Mouse (Mus musculus) left cerebral cortex, postnatal 10 days (tissue): Measurements from ENCODE around the gene Naaladl1. TPM values are rescaled to one million over a fixed set of nuclear protein-coding genes. Genes with fewer than 3 reads are reported as not detected.
A peak's percentile ranks its signal among the peaks of the same experiment; 100 is the strongest.

Experiments used
- DNase-seq, 2 experiments: peaks; one replicate each; pipeline ENCODE4 v3.0.0; 2021 to 2022; ENCODE audit warnings: low spot score in 2 of 2, mixed read lengths in 1 of 2; ENCODE audit errors: extremely low spot score in 1 of 2
- intact Hi-C: fragments of 180-260 bp; cut with DNase I; formaldehyde crosslinking; loops from one replicate; pipeline ENCODE4 v1.15.1; 2025
- total RNA-seq, 2 experiments: library from RNA; stranded (reverse); gene quantifications; 2 replicates each; pipeline ENCODE4 v1.2.3; 2021

Gene Naaladl1
- total RNA-seq, 2 experiments from 2014 or later: 0.13 to 0.18 TPM

- intact Hi-C loops: loop anchor here (5.0 kb wide), 1 partner anchor 41 kb away; the partner anchor contains the start of gene Sac3d1
- DNase-seq: peak; percentile 86 to 89
Measured at GRCm38 (mm10) chr19:6076564-6077393, 28.8 kb upstream of the Naaladl1 start, which contains the start of gene Vps51. Gene Vps51 (minus strand): TSS chr19:6077231.

- intact Hi-C loops: loop anchor here (5.0 kb wide), 1 partner anchor 37 kb away; the partner anchor contains the start of gene Sac3d1
- no peak for DNase-seq
Measured at GRCm38 (mm10) chr19:6079983-6080480, 25.6 kb upstream of the Naaladl1 start, which contains the start of gene Tmem262. Gene Tmem262 (plus strand): TSS chr19:6080033.

DNA sequence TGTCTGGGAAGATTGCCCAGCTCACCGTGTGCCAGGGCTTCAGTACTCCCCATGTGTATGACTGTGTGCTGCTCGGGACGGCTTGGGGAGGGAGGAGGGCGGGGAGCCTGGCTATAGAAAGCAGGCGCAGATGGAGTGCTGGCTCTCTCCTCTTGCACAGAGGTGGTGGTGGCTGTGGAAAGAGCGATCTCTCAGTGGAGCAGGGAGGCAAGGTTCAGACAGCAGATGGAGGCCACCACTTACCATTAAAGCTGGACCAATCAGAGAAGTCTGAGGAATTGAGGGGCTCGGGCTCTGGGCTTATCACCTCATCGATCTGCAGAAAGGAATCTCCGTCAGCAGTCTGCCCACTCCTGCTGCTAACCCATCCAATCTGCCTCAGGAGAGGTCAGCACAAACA lies 23.4 kb upstream of the Naaladl1 start, which contains the start of gene Gm28374:
Gm28374 (minus strand) TSS at position 101 of the 400 bp plus-strand sequence.
- DNase-seq: no peak
- intact Hi-C loops: no loop called here

DNA sequence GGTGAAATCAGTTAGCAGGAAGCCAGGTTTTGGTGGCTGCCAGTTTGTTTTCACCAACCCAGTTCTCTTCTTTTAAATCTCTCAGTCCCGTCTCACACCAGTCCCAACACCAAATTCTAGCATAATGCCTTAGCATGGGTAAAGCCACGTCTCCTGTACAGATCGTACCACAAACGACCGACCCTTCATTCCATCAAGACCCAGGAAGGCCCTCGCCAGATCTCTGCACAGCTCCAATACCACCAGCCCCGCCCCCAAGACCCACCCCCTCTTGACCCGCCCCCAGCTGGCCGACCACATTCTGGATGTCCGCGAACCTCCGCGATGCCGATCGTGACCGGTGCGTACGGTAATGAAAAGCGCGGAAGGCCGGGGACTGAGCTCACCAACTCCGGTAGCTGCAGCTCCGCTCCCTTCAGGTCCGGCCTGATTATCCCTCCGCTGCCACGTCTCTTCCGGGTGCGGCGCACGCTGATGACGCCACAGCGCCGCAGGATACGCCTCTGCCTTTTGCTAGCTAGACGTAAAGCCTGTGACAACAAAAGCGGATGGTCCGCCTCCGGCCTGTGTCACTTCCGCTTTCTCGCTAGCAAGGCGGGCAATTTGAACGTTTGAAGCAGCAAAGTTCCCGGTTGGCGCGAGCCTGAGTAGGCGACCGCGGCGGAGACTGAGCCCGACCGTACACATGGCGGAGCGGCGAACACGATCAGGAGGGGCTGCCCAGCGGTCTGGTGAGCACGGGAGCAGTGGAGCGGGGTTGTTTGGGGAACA lies 20.9 kb upstream of the Naaladl1 start, which contains the start of the genes Zfpl1 and Cdca5:
Zfpl1 (minus strand) TSS at position 479 of the 771 bp plus-strand sequence.
Cdca5 (plus strand) TSS at position 506 of the 771 bp plus-strand sequence.
- intact Hi-C loops: no loop called here
- DNase-seq: peak; percentile 97

DNA sequence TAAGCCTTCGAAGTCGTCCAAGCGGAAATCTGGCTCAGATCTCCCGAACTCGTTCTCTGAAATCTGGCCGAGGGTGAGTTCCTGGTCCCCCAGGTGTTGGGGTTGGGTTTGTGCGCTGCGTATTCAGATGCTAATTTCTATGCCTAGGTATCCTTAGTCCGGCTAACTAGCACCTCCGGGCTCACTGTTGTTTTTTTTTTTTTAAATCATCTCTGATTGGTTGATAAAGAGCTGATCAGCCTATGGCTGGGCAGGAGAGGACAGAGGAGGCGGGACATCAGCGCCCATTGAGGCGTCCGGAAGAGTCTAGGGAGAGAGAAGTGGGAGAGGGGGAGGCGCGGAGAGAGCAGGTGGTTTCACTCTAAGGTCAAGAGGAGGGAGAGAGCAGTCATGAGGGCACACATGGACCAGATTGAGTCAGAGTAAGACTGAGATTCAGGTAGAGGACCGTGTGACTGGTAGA lies 20.1 kb upstream of the Naaladl1 start:
- DNase-seq: peak in 1 of 2 experiments; percentile 69
- intact Hi-C loops: no loop called here

- no peak for DNase-seq
- intact Hi-C loops: no loop called here
Measured at GRCm38 (mm10) chr19:6088841-6089240, 16.7 kb upstream of the Naaladl1 start.

DNA sequence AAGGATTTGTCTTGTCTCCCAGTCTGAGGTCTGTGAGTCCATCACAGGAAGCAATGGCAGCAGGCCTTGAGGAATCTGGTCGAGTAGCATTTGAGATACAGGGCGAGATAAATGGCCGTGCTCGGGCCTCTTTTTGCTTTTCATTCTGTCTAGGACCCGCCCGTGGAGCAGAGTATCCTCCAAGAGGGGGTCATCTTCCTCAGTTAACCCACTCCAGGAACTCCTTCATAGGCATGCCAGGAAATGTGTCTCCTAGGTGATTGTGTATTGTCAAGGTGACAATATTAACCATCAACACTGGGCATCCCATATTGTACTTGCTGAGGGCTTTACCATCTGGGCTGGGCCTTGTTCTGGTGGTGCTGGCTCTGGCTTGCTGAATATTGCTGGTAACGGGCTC lies 11.5 kb upstream of the Naaladl1 start, which contains the start of gene AC131692.1:
AC131692.1 (plus strand) TSS at position 301 of the 400 bp plus-strand sequence.
- no peak for DNase-seq
- intact Hi-C loops: no loop called here

DNA sequence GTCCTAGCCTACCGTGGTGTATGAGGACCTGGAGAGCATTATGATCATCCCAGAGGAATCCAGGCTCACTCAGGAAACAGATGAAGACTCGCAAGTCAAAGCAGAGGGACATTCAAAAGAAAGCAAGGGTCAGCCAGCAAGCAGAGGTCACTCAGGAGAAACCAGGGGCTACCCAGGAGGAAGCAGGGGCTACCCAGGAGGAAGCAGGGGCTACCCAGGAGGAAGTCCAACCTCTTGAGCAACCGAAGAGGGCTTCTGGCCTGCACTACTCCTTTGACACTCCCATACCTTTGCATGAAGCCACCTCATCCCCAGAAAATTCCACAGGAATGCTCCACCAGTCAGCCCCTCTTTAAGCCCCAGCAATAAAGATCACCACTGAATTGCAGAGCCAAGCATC lies 7.7 kb upstream of the Naaladl1 start:
- DNase-seq: no peak
- intact Hi-C loops: no loop called here

GRCm38 (mm10) chr19:6101186-6101585 lies 4.4 kb upstream of the Naaladl1 start:
- intact Hi-C loops: no loop called here
- DNase-seq: no peak

DNA sequence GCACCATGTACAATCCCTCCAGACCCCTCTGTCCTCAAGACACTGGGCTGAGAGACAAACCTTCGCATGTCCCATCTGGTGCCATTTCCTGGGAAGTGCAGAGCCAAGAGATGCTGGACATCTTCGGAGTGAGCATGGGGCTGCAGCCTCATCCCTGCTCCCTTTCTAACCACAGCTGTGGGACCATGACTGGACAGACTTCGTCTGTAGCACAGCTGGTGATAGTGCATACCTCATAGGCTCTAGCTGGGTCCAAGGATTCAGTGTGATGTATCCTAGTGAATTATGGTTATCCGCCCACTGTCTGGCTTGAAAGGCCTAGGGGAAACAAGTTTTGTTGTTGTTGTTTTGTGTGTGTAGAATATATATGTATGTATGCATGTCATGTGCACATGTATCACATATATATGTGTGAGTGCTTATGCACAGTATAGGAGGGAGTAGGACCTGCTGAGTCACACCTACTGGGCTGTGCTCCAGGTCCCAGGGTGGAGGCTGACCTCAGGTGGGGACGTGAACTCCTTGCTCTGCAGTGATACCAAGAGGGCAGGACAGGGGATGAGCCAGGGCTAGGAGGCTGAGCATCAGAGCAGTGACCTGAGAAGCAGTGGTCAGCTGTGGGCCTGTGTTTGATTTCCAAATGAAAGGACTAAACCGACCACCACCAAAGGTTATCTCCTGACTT lies 3.3 kb upstream of the Naaladl1 start:
- intact Hi-C loops: no loop called here
- DNase-seq: no peak

DNA sequence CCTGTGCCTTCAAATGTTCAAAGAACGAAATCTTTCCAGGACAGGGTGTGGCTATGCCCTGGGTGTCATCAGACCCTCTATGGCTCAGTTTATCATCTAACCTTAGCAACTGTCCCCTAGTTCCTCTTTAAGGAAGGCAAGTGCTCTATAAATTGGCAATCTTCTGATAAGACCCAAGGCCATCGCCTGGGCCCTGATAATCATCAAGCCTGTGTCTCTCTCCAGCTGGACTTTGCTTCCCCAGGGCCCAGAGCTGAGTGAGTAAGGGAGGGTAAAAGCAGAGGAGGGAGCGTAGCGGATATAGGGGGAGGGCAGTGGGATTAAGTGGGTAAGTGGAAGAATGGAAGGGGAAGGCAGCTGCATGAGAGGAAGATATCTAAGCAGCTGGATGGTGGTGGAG lies 1.1 kb upstream of the Naaladl1 start:
- DNase-seq: no peak
- intact Hi-C loops: no loop called here

GRCm38 (mm10) chr19:6113116-6113515 lies 7.5 kb downstream of the Naaladl1 start:
- intact Hi-C loops: no loop called here
- DNase-seq: no peak

GRCm38 (mm10) chr19:6116113-6116850 lies 10.7 kb downstream of the Naaladl1 start:
- intact Hi-C loops: loop anchor here (5.0 kb wide), 1 partner anchor 39 kb away; the partner anchor contains the start of gene Vps51
- DNase-seq: no peak

DNA sequence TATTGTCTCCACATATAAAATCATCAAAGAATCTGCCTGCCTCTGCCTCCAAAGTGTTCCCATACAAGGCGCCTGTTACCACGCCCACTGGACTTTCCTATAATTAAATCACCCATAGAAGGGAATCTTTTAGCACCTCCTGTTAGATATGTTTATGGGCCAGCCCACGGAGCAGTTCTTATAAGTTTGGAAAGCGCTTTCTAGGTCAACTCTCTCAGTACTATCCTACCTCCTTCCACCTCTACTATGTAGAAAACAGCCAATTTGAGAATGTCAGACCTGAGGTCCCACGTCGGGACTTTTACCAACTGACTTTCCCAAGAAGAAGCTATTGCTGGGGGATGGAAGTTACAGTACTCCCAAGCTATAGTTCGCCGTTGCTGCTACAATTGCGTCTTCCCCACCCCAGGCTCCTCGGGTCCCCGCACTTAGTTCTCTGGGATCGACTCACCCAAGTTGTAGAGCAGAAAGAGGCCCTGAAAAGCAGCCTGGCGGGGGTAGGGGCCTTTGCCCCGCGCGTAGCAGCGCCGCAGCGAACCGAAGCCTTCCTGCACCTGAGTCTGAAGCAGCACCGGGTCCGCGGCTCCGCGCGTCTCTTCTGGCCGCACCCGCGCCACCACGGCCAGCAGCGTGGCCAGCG lies 11.9 kb downstream of the Naaladl1 start:
- no peak for DNase-seq
- intact Hi-C loops: loop anchor here (5.0 kb wide), 1 partner anchor 40 kb away; the partner anchor contains the start of gene Vps51

- DNase-seq: peak; percentile 88 to 92
- intact Hi-C loops: loop anchor here (5.0 kb wide), 1 partner anchor 41 kb away; the partner anchor contains the start of gene Vps51
Measured at GRCm38 (mm10) chr19:6117986-6118676, 12.5 kb downstream of the Naaladl1 start, which contains the start of gene Sac3d1. Gene Sac3d1 (minus strand): TSS chr19:6118650.

GRCm38 (mm10) chr19:6118677-6119185 lies 13.1 kb downstream of the Naaladl1 start:
- intact Hi-C loops: loop anchor here (5.0 kb wide), 1 partner anchor 41 kb away; the partner anchor contains the start of gene Vps51
- DNase-seq: no peak
